Mouse (Mus musculus) megakaryocyte-erythroid progenitor cell, adult 5-6 weeks (primary cell): ENCODE data around the gene Pnpla2. TPM values are rescaled to one million over a fixed set of nuclear protein-coding genes. Genes with fewer than 3 reads are reported as not detected.

Experiments used
- ATAC-seq: replicated peaks from 2 replicates; pipeline ENCODE4 v1.8.0; 2016; ENCODE audit warnings: mild to moderate bottlenecking, inconsistent platforms; ENCODE audit not compliant: severe bottlenecking, poor library complexity, low FRiP score, low TSS enrichment
- total RNA-seq, 2 experiments: library from RNA; stranded (forward) in 1 of 2; stranded (reverse) in 1 of 2; fragments of 200-1000, 215-1000 nt in 1 of 2; fragments of >200 nt in 1 of 2; fragmentation: Nextera tagmentation in 1 of 2; gene quantifications; 2 replicates each; pipeline ENCODE4 v1.2.3; 2014 to 2017

Gene Pnpla2
- total RNA-seq, 2 experiments from 2014 or later = 17.8 to 32.6 TPM

- no peak for ATAC-seq
These were observed 9.7 kb downstream of the Pnpla2 start for GRCm38 (mm10) chr7:141464603-141465201.

GRCm38 (mm10) chr7:141465388-141466044 lies 10.5 kb downstream of the Pnpla2 start:
- ATAC-seq = no peak

- ATAC-seq = no peak
These were observed 11.0 kb downstream of the Pnpla2 start for GRCm38 (mm10) chr7:141466045-141466394.

GRCm38 (mm10) chr7:141466607-141467148 lies 11.7 kb downstream of the Pnpla2 start:
- no peak for ATAC-seq

GRCm38 (mm10) chr7:141467230-141468030 lies 12.4 kb downstream of the Pnpla2 start, which contains the start of gene Cd151:
TSS of gene Cd151 (plus strand) at chr7:141467392.
- peak; percentile 53 for ATAC-seq

GRCm38 (mm10) chr7:141468164-141468521 lies 13.1 kb downstream of the Pnpla2 start:
- no peak for ATAC-seq

- peak; percentile 73 for ATAC-seq
These were observed 13.7 kb downstream of the Pnpla2 start for GRCm38 (mm10) chr7:141468522-141469211.

GRCm38 (mm10) chr7:141469352-141469751 lies 14.4 kb downstream of the Pnpla2 start:
- no peak for ATAC-seq

- ATAC-seq = no peak
These were observed 15.1 kb downstream of the Pnpla2 start for GRCm38 (mm10) chr7:141469901-141470636.

GRCm38 (mm10) chr7:141470637-141470944 lies 15.6 kb downstream of the Pnpla2 start:
- no peak for ATAC-seq

- ATAC-seq = no peak
These were observed 16.2 kb downstream of the Pnpla2 start for GRCm38 (mm10) chr7:141471236-141471635.

- no peak for ATAC-seq
These were observed 17.2 kb downstream of the Pnpla2 start for GRCm38 (mm10) chr7:141472226-141472625.

- ATAC-seq = no peak
These were observed 17.8 kb downstream of the Pnpla2 start for GRCm38 (mm10) chr7:141472763-141473162.

- ATAC-seq = no peak
These were observed 19.2 kb downstream of the Pnpla2 start for GRCm38 (mm10) chr7:141474160-141474559.

- peak; percentile 62 for ATAC-seq
These were observed 20.2 kb downstream of the Pnpla2 start, which contains the start of the genes Polr2l and Tspan4 for GRCm38 (mm10) chr7:141475011-141475804. TSS of gene Polr2l (minus strand) at chr7:141475132. TSS of gene Tspan4 (plus strand) at chr7:141475240.

- no peak for ATAC-seq
These were observed 20.8 kb downstream of the Pnpla2 start for GRCm38 (mm10) chr7:141475805-141476158.

GRCm38 (mm10) chr7:141476226-141476980 lies 21.4 kb downstream of the Pnpla2 start:
- ATAC-seq = 0 out of 2 replicates have a peak, but pooled peaks have one; percentile 13

- ATAC-seq = no peak
These were observed 22.0 kb downstream of the Pnpla2 start for GRCm38 (mm10) chr7:141476981-141477370.
